Mouse (Mus musculus): Measurements from ENCODE around the gene Ankrd52.
A peak's percentile ranks its signal among the peaks of the same experiment; 100 is the strongest.

Gene Ankrd52

GRCm38 (mm10) chr10:128401056-128401455 lies 24.1 kb downstream of the Ankrd52 start, which contains the start of gene Slc39a5:
TSS of gene Slc39a5 (minus strand) at chr10:128401229.
- no peak for DNase-seq (ENCODE audit: low spot score in 2 of 2)

- no peak for DNase-seq (ENCODE audit: low spot score in 2 of 2)
Observed at GRCm38 (mm10) chr10:128401638-128402037, 24.7 kb downstream of the Ankrd52 start.

GRCm38 (mm10) chr10:128403931-128404330 lies 27.0 kb downstream of the Ankrd52 start:
- no peak for DNase-seq (ENCODE audit: low spot score in 2 of 2)

GRCm38 (mm10) chr10:128408591-128409535 lies 31.9 kb downstream of the Ankrd52 start:
- no peak for DNase-seq (ENCODE audit: low spot score in 2 of 2)

GRCm38 (mm10) chr10:128409692-128410559 lies 33.0 kb downstream of the Ankrd52 start:
- peak; percentile 93 to 97 for DNase-seq (ENCODE audit: low spot score in 2 of 2)

GRCm38 (mm10) chr10:128410560-128410845 lies 33.6 kb downstream of the Ankrd52 start:
- DNase-seq (ENCODE audit: low spot score in 2 of 2), result no peak

- peak; percentile 97 for DNase-seq (ENCODE audit: low spot score in 2 of 2)
Observed at GRCm38 (mm10) chr10:128411211-128412054, 34.5 kb downstream of the Ankrd52 start, which contains the start of the genes Nabp2 and Rnf41. TSS of gene Nabp2 (minus strand) at chr10:128411492. TSS of gene Rnf41 (plus strand) at chr10:128411657.

GRCm38 (mm10) chr10:128412055-128412381 lies 35.1 kb downstream of the Ankrd52 start:
- DNase-seq (ENCODE audit: low spot score in 2 of 2), result peak in 1 of 2 experiments; percentile 27

GRCm38 (mm10) chr10:128412558-128412957 lies 35.6 kb downstream of the Ankrd52 start:
- no peak for DNase-seq (ENCODE audit: low spot score in 2 of 2)

- DNase-seq (ENCODE audit: low spot score in 2 of 2), result no peak
Observed at GRCm38 (mm10) chr10:128413076-128413475, 36.2 kb downstream of the Ankrd52 start.

GRCm38 (mm10) chr10:128414848-128415247 lies 37.9 kb downstream of the Ankrd52 start:
- no peak for DNase-seq (ENCODE audit: low spot score in 2 of 2)

GRCm38 (mm10) chr10:128422426-128422825 lies 45.5 kb downstream of the Ankrd52 start:
- no peak for DNase-seq (ENCODE audit: low spot score in 2 of 2)

- DNase-seq (ENCODE audit: low spot score in 2 of 2), result no peak
Observed at GRCm38 (mm10) chr10:128424604-128425003, 47.7 kb downstream of the Ankrd52 start.

- DNase-seq (ENCODE audit: low spot score in 2 of 2), result no peak
Observed at GRCm38 (mm10) chr10:128425260-128425659, 48.3 kb downstream of the Ankrd52 start.

- DNase-seq (ENCODE audit: low spot score in 2 of 2), result no peak
Observed at GRCm38 (mm10) chr10:128429052-128429451, 52.1 kb downstream of the Ankrd52 start.

GRCm38 (mm10) chr10:128429454-128429853 lies 52.5 kb downstream of the Ankrd52 start:
- DNase-seq (ENCODE audit: low spot score in 2 of 2), result no peak

- DNase-seq (ENCODE audit: low spot score in 2 of 2), result no peak
Observed at GRCm38 (mm10) chr10:128433417-128433816, 56.5 kb downstream of the Ankrd52 start.

- DNase-seq (ENCODE audit: low spot score in 2 of 2), result peak in 1 of 2 experiments; percentile 30
Observed at GRCm38 (mm10) chr10:128434681-128435080, 57.8 kb downstream of the Ankrd52 start.

GRCm38 (mm10) chr10:128435186-128435823 lies 58.4 kb downstream of the Ankrd52 start:
- peak in 1 of 2 experiments; percentile 70 for DNase-seq (ENCODE audit: low spot score in 2 of 2)

- no peak for DNase-seq (ENCODE audit: low spot score in 2 of 2)
Observed at GRCm38 (mm10) chr10:128435873-128436272, 59.0 kb downstream of the Ankrd52 start.

GRCm38 (mm10) chr10:128436376-128436775 lies 59.5 kb downstream of the Ankrd52 start:
- no peak for DNase-seq (ENCODE audit: low spot score in 2 of 2)

Data from urinary bladder, postnatal 36 days (tissue).